Mouse (Mus musculus) heart, postnatal 0 days (tissue): ENCODE data around the gene Inpp4a. TPM values are rescaled to one million over a fixed set of nuclear protein-coding genes. Genes with fewer than 3 reads are reported as not detected.

Experiments
- ATAC-seq: fragments of 200-750 bp; cut with Nextera tagmentation; 2 replicates; pipeline ENCODE4 v1.8.0; 2017; ENCODE audit warnings: low read depth, moderate number of reproducible peaks, moderate library complexity; ENCODE audit not compliant: insufficient read depth
- DNase-seq: peaks from one replicate; pipeline ENCODE4 v3.0.0-alpha.2; 2016; ENCODE audit warnings: low spot score
- H3K27ac ChIP-seq: fragments of 300-500 bp; sonication (generic); 2 replicates; pipeline ENCODE4 v1.5.1; 2014; ENCODE audit warnings: low read depth, mild to moderate bottlenecking
- H3K27me3 ChIP-seq: fragments of 300-500 bp; sonication (generic); 2 replicates; pipeline ENCODE4 v1.6.1; 2014; ENCODE audit warnings: low read length, mixed read lengths; ENCODE audit not compliant: control insufficient read depth, insufficient read depth
- H3K36me3 ChIP-seq: fragments of 300-500 bp; sonication (generic); replicated peaks from 2 replicates; pipeline ENCODE4 v1.6.1; 2014; ENCODE audit warnings: low read length, mixed read lengths; ENCODE audit not compliant: control insufficient read depth, insufficient read depth
- H3K4me1 ChIP-seq: fragments of 300-500 bp; sonication (generic); 2 replicates; pipeline ENCODE4 v1.6.1; 2014; ENCODE audit warnings: antibody characterized with exemption; ENCODE audit not compliant: control insufficient read depth, insufficient read depth
- H3K4me2 ChIP-seq: fragments of 300-500 bp; sonication (generic); 2 replicates; pipeline ENCODE4 v1.6.1; 2014; ENCODE audit warnings: low read depth, mild to moderate bottlenecking, low read length, moderate library complexity
- H3K4me3 ChIP-seq: fragments of 300-500 bp; sonication (generic); 2 replicates; pipeline ENCODE4 v1.5.1; 2014; ENCODE audit warnings: low read depth, low read length
- H3K9ac ChIP-seq: fragments of 300-500 bp; sonication (generic); replicated peaks from 2 replicates; pipeline ENCODE4 v1.6.1; 2014; ENCODE audit warnings: low read depth, low read length, mixed read lengths
- H3K9me3 ChIP-seq: fragments of 300-500 bp; sonication (generic); replicated peaks from 2 replicates; pipeline ENCODE4 v1.6.1; 2016; ENCODE audit warnings: low read length; ENCODE audit not compliant: control insufficient read depth
- CTCF ChIP-seq: IDR thresholded peaks from 2 replicates; pipeline ENCODE4 v1.5.1; 2016; ENCODE audit warnings: antibody characterized with exemption, control low read depth, low read depth
- EP300 ChIP-seq: IDR thresholded peaks from 2 replicates; pipeline ENCODE4 v1.6.1; 2016; ENCODE audit warnings: antibody characterized with exemption, low read depth
- WGBS: fragments of 180-500 bp; shearing (Covaris S2); extraction: QIAGEN DNeasy Blood & Tissue Kit; methylation state at CpG from one replicate; pipeline ENCODE4 v1.1.7; 2014; 5-methylcytosine and 5-hydroxymethylcytosine counted together
- polyA plus RNA-seq: library from polyadenylated mRNA; unstranded; fragments of >200 nt; fragmentation: Nextera tagmentation; extraction: Ambion mirVana; gene quantifications from 2 replicates; pipeline ENCODE4 v1.2.1, GENCODE M21; 2015
- total RNA-seq: library from RNA; depleted of rRNA; stranded (reverse); fragments of >200 nt; gene quantifications from 2 replicates; pipeline ENCODE4 v1.2.3, GENCODE M21; 2014; ENCODE audit warnings: low replicate concordance

Gene Inpp4a
- total and polyA plus RNA-seq, 2 experiments from 2014 or later = 8.8 to 9.5 TPM

GRCm38 (mm10) chr1:37405137-37405536 lies 105.5 kb downstream of the Inpp4a start:
- no peak for TF ChIP-seq EP300
- no peak for TF ChIP-seq CTCF
- Histone ChIP-seq H3K9me3 (no peaks in the 10 kb centered on the region), H3K27me3 (no peaks in the 10 kb centered on the region), H3K9ac (no peak overlapping the region), H3K27ac (no peak overlapping the region), H3K4me2 (no peak overlapping the region), H3K36me3 (0 out of 2 replicates have a peak, but pooled peaks cover 9% of the 10 kb centered on the region), H3K4me3 (no peak overlapping the region), H3K4me1 (no peaks in the 10 kb centered on the region)
- ATAC-seq (no peak), DNase-seq (no peak)
- WGBS = 80% methylated on average over 2 of the region's 2 CpGs

GRCm38 (mm10) chr1:37407228-37407627 lies 107.6 kb downstream of the Inpp4a start:
- TF ChIP-seq EP300 (no peak), CTCF (no peak)

GRCm38 (mm10) chr1:37408059-37408458 lies 108.4 kb downstream of the Inpp4a start:
- no peak for DNase-seq
- Histone ChIP-seq H3K4me3 (no peak overlapping the region), H3K27ac (no peak overlapping the region), H3K36me3 (0 out of 2 replicates have a peak, but pooled peaks cover 9% of the 10 kb centered on the region), H3K9me3 (no peaks in the 10 kb centered on the region), H3K4me1 (no peaks in the 10 kb centered on the region), H3K9ac (no peak overlapping the region), H3K27me3 (no peaks in the 10 kb centered on the region), H3K4me2 (no peak overlapping the region)
- 81% methylated on average over 8 of the region's 8 CpGs for WGBS
- ATAC-seq = no peak
- TF ChIP-seq CTCF (no peak), EP300 (no peak)

More at GRCm38 (mm10) chr1:37407228-37407627, 107.6 kb downstream of the Inpp4a start:
- 79% methylated on average over 8 of the region's 8 CpGs for WGBS
- DNase-seq = no peak
- no peak for ATAC-seq
- Histone ChIP-seq H3K27ac (no peak overlapping the region), H3K4me3 (no peak overlapping the region), H3K4me2 (no peak overlapping the region), H3K4me1 (no peaks in the 10 kb centered on the region), H3K27me3 (no peaks in the 10 kb centered on the region), H3K36me3 (0 out of 2 replicates have a peak, but pooled peaks cover 9% of the 10 kb centered on the region), H3K9ac (no peak overlapping the region), H3K9me3 (no peaks in the 10 kb centered on the region)

- no peak overlapping the region for H3K27ac ChIP-seq
These were observed 109.0 kb downstream of the Inpp4a start for GRCm38 (mm10) chr1:37408678-37409077.

GRCm38 (mm10) chr1:37409647-37410046 lies 110.0 kb downstream of the Inpp4a start:
- TF ChIP-seq CTCF (no peak), EP300 (no peak)
- H3K4me2 ChIP-seq = no peak overlapping the region
- H3K9ac ChIP-seq = no peak overlapping the region
- no peak for DNase-seq
- no peak overlapping the region for H3K4me3 ChIP-seq
- ATAC-seq = no peak
- 0 out of 2 replicates have a peak, but pooled peaks cover 6% of the 10 kb centered on the region for H3K36me3 ChIP-seq
- no peaks in the 10 kb centered on the region for H3K27me3 ChIP-seq
- H3K9me3 ChIP-seq = no peaks in the 10 kb centered on the region
- H3K27ac ChIP-seq = no peak overlapping the region
- H3K4me1 ChIP-seq = no peaks in the 10 kb centered on the region

More at GRCm38 (mm10) chr1:37408678-37409077, 109.0 kb downstream of the Inpp4a start:
- no peak overlapping the region for H3K9ac ChIP-seq
- H3K9me3 ChIP-seq = no peaks in the 10 kb centered on the region
- 0 out of 2 replicates have a peak, but pooled peaks cover 9% of the 10 kb centered on the region for H3K36me3 ChIP-seq
- DNase-seq (no peak), ATAC-seq (no peak)
- no peak overlapping the region for H3K4me3 ChIP-seq
- H3K4me1 ChIP-seq = no peaks in the 10 kb centered on the region
- no peaks in the 10 kb centered on the region for H3K27me3 ChIP-seq
- no peak for TF ChIP-seq CTCF
- TF ChIP-seq EP300 = no peak
- 61% methylated on average over 3 of the region's 3 CpGs for WGBS
- no peak overlapping the region for H3K4me2 ChIP-seq

- no peaks in the 10 kb centered on the region for H3K4me1 ChIP-seq
- H3K9ac ChIP-seq = no peak overlapping the region
- no peaks in the 10 kb centered on the region for H3K27me3 ChIP-seq
- no peak overlapping the region for H3K27ac ChIP-seq
- no peaks in the 10 kb centered on the region for H3K9me3 ChIP-seq
- no peak overlapping the region for H3K4me3 ChIP-seq
- H3K36me3 ChIP-seq = peaks cover 34% of the 10 kb centered on the region
- ATAC-seq (no peak), DNase-seq (no peak)
- TF ChIP-seq CTCF (no peak), EP300 (no peak)
- H3K4me2 ChIP-seq = no peak overlapping the region
- 81% methylated on average over 1 of the region's 1 CpGs for WGBS
These were observed 115.7 kb downstream of the Inpp4a start for GRCm38 (mm10) chr1:37415394-37415793.
